Mouse (Mus musculus): Measurements from ENCODE around the gene Scgb2b11.
"Not testable (repeated sequence)": the region's sequence is repeated elsewhere in the genome, so short reads cannot be mapped to it uniquely, and the experiment has no call there.

Scgb2b11 gene

GRCm38 (mm10) chr7:32211045-32211444 is at the start of gene Scgb2b11:
Gene Scgb2b11, minus strand, starts transcription at chr7:32211145.
- in situ Hi-C loops (cut with MboI; ENCODE audit: unreplicated experiment in 2 of 2), result not testable (repeated sequence)

- in situ Hi-C loops (cut with MboI; ENCODE audit: unreplicated experiment in 2 of 2), result not testable (repeated sequence)
Observed at GRCm38 (mm10) chr7:32222540-32222939, 11.6 kb upstream of the Scgb2b11 start, which contains the start of gene Scgb1b11. Gene Scgb1b11, plus strand, starts transcription at chr7:32222840.

Measured in v-Abl transformed pro-B cells (cell line).